In genomic region chr9:75236416-75237308, GRCm38 (mm10) we compare ENCODE assay signal across 11 mouse cellular contexts. TPM values are rescaled to one million over a fixed set of nuclear protein-coding genes. Genes with fewer than 3 reads are reported as not detected.
A peak's percentile ranks its signal among the peaks of the same experiment; 100 is the strongest.
DNase-seq lines count a peak whose midpoint lies in the region; ATAC-seq and TF ChIP-seq lines count a peak whose summit lies in the region.
"Had no signal": no experiment of that assay in that cellular context is flagged by ENCODE, and none has a peak within 500 bp of the region (broad histone marks: within the 10 kb centered on the region; RNA-seq: fewer than 3 reads in every experiment).

No protein-coding gene starts in this region.

- H3K4me1 ChIP-seq in midbrain, embryonic 11.5 days (ENCODE audit: control insufficient read depth, insufficient read depth, low read length), result peaks cover 6% of the 10 kb centered on the region
- peaks cover 12% of the 10 kb centered on the region for H3K4me1 ChIP-seq in midbrain, embryonic 10.5 days
- H3K4me1 ChIP-seq in lung, adult 2 months (ENCODE audit: control insufficient read depth, insufficient read depth, low read length), result no peaks in the 10 kb centered on the region
- H3K4me1 ChIP-seq in stomach, postnatal 0 days (replicated peaks; ENCODE audit: control insufficient read depth, insufficient read depth), result no peaks in the 10 kb centered on the region

- no peak for TF ChIP-seq CTCF in lung, adult 2 months (IDR thresholded peaks at IDR 0.05; ENCODE audit: insufficient read depth, low read length)
- no peak for TF ChIP-seq CTCF in stomach, postnatal 0 days (IDR thresholded peaks at IDR 0.05; ENCODE audit: low read depth)

- no peak overlapping the region for H3K27ac ChIP-seq in midbrain, embryonic 11.5 days (ENCODE audit: low read depth, low read length)
- H3K27ac ChIP-seq in midbrain, embryonic 10.5 days (replicated peaks), result no peak overlapping the region
- H3K27ac ChIP-seq in stomach, postnatal 0 days (replicated peaks), result peak overlapping the region; percentile 89
- H3K27ac ChIP-seq: forebrain, embryonic 13.5 days; heart, embryonic 13.5 days had no signal

- 85% methylated on average over 12 of the region's 12 CpGs for WGBS in midbrain, embryonic 11.5 days
- 86% methylated on average over 12 of the region's 12 CpGs for WGBS in midbrain, embryonic 10.5 days
- 60% methylated on average over 12 of the region's 12 CpGs for WGBS in lung, adult 2 months
- WGBS in stomach, postnatal 0 days, result 61% methylated on average over 12 of the region's 12 CpGs

- H3K9me3 ChIP-seq in midbrain, embryonic 11.5 days (ENCODE audit: control insufficient read depth, low read length), result no peaks in the 10 kb centered on the region
- no peaks in the 10 kb centered on the region for H3K9me3 ChIP-seq in midbrain, embryonic 10.5 days (replicated peaks)
- H3K9me3 ChIP-seq in stomach, postnatal 0 days (ENCODE audit: control insufficient read depth, low read length), result no peaks in the 10 kb centered on the region
- H3K9me3 ChIP-seq: forebrain, embryonic 13.5 days; heart, embryonic 13.5 days had no signal

- no peak overlapping the region for H3K4me3 ChIP-seq in midbrain, embryonic 11.5 days (ENCODE audit: low read depth, low read length)
- no peak overlapping the region for H3K4me3 ChIP-seq in midbrain, embryonic 10.5 days
- H3K4me3 ChIP-seq in lung, adult 2 months (replicated peaks; ENCODE audit: extremely low read depth, low read depth, low read length), result no peak overlapping the region
- H3K4me3 ChIP-seq in stomach, postnatal 0 days (ENCODE audit: low read depth, low read length), result no peak overlapping the region
- H3K4me3 ChIP-seq: forebrain, embryonic 13.5 days; heart, embryonic 13.5 days had no signal

- H3K9ac ChIP-seq in midbrain, embryonic 11.5 days (ENCODE audit: low read length), result no peak overlapping the region
- H3K9ac ChIP-seq in stomach, postnatal 0 days (ENCODE audit: low read length), result peak overlapping the region; percentile 41; the same call in 1 of the 2 replicates
- H3K9ac ChIP-seq: forebrain, embryonic 13.5 days; heart, embryonic 13.5 days had no signal

- peak; percentile 26 for TF ChIP-seq EP300 in stomach, postnatal 0 days (optimal IDR thresholded peaks at IDR 0.05)

- peak; percentile 15; the same call in 1 of the 2 replicates for TF ChIP-seq POLR2A in lung, adult 2 months (IDR thresholded peaks at IDR 0.05; ENCODE audit: borderline replicate concordance, extremely low read depth, low read depth, low read length)

- H3K4me2 ChIP-seq in midbrain, embryonic 11.5 days, result no peak overlapping the region
- no peak overlapping the region for H3K4me2 ChIP-seq in stomach, postnatal 0 days (replicated peaks; ENCODE audit: low read depth)
- H3K4me2 ChIP-seq: forebrain, embryonic 13.5 days; heart, embryonic 13.5 days had no signal

- DNase-seq in cerebellum, postnatal 10 days, result peak; percentile 54 to 63
- no peak for DNase-seq in cerebellum, postnatal 4 days (ENCODE audit: low spot score in 2 of 2)
- peak; percentile 75 for DNase-seq in midbrain, embryonic 11.5 days (ENCODE audit: low spot score, missing footprints)
- no peak for DNase-seq in midbrain, embryonic 10.5 days (ENCODE audit: low spot score)
- peak; percentile 72 for DNase-seq in lung, adult 2 months
- DNase-seq in stomach, postnatal 0 days (ENCODE audit: low spot score), result peak; percentile 76
- no peak for DNase-seq in right cerebral cortex, postnatal 25 days
- DNase-seq: B cell, adult 2 months had no signal

- peaks cover 13% of the 10 kb centered on the region for H3K27me3 ChIP-seq in midbrain, embryonic 11.5 days (ENCODE audit: control insufficient read depth, insufficient read depth, low read length)
- peaks cover 37% of the 10 kb centered on the region for H3K27me3 ChIP-seq in midbrain, embryonic 10.5 days (ENCODE audit: low read depth, poor library complexity, severe bottlenecking)
- 0 out of 2 replicates have a peak, but pooled peaks cover 3% of the 10 kb centered on the region for H3K27me3 ChIP-seq in stomach, postnatal 0 days (ENCODE audit: control insufficient read depth, insufficient read depth, low read length)

- no peak for ATAC-seq in midbrain, embryonic 11.5 days (ENCODE audit: low FRiP score)
- peak; percentile 76 for ATAC-seq in stomach, postnatal 0 days (ENCODE audit: low FRiP score, low TSS enrichment)
- ATAC-seq in inflammation-experienced regulatory T-cells, adult 6 months, result no peak
- ATAC-seq: forebrain, embryonic 13.5 days had no signal

- no peaks in the 10 kb centered on the region for H3K36me3 ChIP-seq in midbrain, embryonic 11.5 days (ENCODE audit: control insufficient read depth, insufficient read depth, low read length)
- no peaks in the 10 kb centered on the region for H3K36me3 ChIP-seq in midbrain, embryonic 10.5 days
- H3K36me3 ChIP-seq in stomach, postnatal 0 days (ENCODE audit: control insufficient read depth, insufficient read depth, low read length), result no peaks in the 10 kb centered on the region
- H3K36me3 ChIP-seq: heart, embryonic 13.5 days had no signal

RNA-seq across cellular contexts. Expression of gene Myo5c, which starts 4.8 kb away (rescaled TPM):
- 0.40 and 0.56 TPM in 2 replicates for polyA plus RNA-seq in midbrain, embryonic 11.5 days (2014; fragmentation: Nextera tagmentation; extraction: Ambion mirVana)
- 0.52 and 0.77 TPM in 2 replicates for polyA plus RNA-seq in midbrain, embryonic 10.5 days (2016; fragmentation: Nextera tagmentation; extraction: Ambion mirVana)
- polyA plus RNA-seq in lung, adult 2 months (2012; rRNA removed), result 44.8 and 53.2 TPM in 2 replicates
- polyA plus RNA-seq in stomach, postnatal 0 days (2015; fragmentation: Nextera tagmentation; extraction: Ambion mirVana), result 11.4 and 13.2 TPM in 2 replicates
- polyA plus RNA-seq in inflammation-experienced regulatory T-cells, adult 6 months (2017; shearing (Covaris generic)), result under 1 TPM in 2 of 3 experiments, not detected in 1; 0.24 to 0.30 TPM

Comparison
In these comparisons a context has a peak if more than half of its experiments do, and no peak if none do; other contexts are left out.
1. DNase-seq: peak in cerebellum, postnatal 10 days (2 of 2), midbrain, embryonic 11.5 days (single experiment), lung, adult 2 months (single experiment) and stomach, postnatal 0 days (single experiment); none in cerebellum, postnatal 4 days (0 of 2), midbrain, embryonic 10.5 days (single experiment) and right cerebral cortex, postnatal 25 days (single experiment).